Mouse (Mus musculus): ENCODE measurements around the gene Mybpc3. TPM values are rescaled to one million over a fixed set of nuclear protein-coding genes. Genes with fewer than 3 reads are reported as not detected.

The Mybpc3 gene
- total RNA-seq, 2 experiments from 2014 or later = 0.12 TPM

DNA sequence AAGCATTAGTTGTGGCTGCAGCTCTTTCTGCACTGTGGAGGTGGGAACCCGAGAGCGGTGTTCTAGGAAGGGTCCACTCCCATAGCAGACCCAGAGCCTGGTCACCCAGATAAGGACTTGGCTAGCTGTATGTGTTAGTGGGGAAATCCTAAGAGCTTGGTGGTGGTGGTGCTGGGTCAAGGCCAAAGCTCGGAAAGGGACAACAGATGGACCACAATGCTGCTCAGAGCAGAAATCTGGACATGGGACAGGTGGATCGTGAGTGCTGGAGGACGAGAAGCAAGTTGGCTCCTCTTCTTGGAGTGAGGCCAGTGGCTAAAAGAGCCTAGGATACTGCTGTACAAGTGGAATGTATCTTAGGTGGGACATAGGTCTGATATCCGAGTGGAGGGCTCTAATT, 1.6 kb downstream of the Mybpc3 start:
- DNase-seq (ENCODE audit: low spot score in 2 of 2) = no peak

DNA sequence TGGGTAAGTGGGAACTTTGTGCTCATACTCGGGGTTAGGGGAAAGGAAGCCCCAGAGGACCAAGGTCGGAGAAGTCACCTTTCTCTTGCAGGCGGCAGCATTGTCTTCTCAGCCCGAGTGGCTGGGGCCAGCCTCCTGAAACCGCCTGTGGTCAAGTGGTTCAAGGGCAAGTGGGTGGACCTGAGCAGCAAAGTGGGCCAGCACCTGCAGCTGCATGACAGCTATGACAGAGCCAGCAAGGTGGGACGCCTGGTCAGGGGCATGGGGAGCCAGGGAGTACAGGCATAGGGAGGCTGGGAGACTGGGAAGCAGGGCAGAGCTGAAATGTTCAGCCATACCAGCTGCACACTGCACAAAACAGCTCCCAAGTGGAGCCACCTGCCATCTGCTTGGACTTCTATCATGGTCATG, 2.3 kb downstream of the Mybpc3 start:
- no peak for DNase-seq (ENCODE audit: low spot score in 2 of 2)

DNA sequence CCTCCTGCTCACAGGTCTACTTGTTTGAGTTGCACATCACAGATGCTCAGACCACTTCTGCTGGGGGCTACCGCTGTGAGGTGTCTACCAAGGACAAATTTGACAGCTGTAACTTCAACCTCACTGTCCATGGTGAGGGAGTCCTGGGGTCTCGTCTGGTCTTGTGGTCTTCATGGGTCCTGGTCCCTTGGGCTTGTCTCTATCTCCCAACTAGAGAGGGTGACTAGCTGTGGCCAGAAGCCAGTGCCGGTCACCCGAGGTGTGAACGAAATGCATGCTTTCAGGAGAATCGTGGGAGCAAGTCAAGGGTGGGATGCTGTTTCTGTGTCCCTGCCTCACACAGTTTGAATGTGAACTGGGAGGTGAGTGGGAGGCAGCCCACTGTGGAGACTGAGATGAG, 3.1 kb downstream of the Mybpc3 start:
- DNase-seq (ENCODE audit: low spot score in 2 of 2) = no peak

DNA sequence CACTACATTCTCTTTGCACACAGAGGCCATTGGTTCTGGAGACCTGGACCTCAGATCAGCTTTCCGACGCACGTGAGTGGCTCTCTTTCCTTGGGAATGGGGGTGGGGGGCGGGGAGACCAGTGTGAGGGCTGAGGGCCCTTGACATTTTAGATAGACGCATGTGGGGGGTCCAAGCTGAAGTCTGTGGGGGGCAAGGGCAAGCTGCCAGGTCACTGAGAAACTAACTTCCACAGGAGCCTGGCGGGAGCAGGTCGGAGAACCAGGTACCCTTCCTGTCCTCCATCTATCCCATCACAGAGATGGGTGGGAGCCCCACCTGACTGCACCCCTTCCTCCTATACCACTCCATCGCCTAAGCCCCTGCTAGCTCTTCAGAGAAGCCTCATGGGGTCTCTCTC, 3.6 kb downstream of the Mybpc3 start:
- no peak for DNase-seq (ENCODE audit: low spot score in 2 of 2)

DNA sequence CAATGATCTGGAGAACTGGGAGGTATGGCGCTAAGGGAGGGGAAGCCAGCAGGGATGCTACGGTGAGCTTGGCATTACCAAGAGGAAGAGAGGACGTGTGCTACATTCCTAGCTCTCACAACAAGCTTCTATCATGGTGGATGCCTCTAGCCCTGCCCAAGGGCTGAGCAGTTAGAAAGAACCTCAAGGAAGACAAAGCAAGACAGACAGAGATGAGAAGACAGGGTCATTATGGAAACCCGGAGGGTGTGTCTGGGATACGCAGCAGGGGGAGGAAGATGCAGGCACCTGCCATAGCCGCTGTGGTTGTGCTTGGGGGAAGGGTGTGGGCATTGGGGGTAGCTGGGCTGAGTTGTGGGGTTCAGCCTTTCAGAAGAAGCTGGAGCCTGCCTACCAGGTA, 5.6 kb downstream of the Mybpc3 start:
- DNase-seq (ENCODE audit: low spot score in 2 of 2) = no peak

DNA sequence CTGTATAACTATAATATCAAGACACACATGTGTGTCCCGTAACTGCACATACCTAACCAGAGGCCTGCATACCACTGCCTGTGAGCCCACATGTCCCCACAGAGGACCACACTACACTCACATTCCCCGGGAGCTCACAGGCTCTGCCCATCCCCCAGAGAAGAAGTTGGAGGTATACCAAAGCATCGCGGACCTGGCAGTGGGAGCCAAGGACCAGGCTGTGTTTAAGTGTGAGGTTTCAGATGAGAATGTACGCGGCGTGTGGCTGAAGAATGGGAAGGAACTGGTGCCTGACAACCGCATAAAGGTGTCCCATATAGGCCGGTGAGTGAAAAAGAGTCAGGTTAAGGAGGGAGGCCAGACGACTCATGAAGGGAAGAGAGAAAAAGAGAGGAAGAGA, 7.2 kb downstream of the Mybpc3 start:
- no peak for DNase-seq (ENCODE audit: low spot score in 2 of 2)

DNA sequence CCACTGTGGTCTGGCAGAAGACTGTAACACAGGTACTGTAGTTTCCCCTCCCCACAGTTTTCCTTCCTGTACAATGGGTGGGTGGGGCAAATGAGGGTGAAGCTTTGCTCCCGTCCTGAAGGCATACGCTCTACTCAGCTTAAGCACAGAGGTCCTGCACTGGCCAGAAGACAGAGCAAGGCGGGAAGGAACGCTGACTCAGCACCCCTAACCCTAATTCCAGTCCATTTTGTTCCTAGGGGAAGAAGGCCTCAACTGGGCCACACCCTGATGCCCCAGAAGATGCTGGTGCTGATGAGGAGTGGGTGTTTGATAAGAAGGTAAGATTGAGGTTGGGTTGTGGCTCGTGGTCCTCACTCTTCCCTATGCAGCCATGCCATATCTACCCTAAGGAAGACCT, 10.8 kb downstream of the Mybpc3 start:
- no peak for DNase-seq (ENCODE audit: low spot score in 2 of 2)

DNA sequence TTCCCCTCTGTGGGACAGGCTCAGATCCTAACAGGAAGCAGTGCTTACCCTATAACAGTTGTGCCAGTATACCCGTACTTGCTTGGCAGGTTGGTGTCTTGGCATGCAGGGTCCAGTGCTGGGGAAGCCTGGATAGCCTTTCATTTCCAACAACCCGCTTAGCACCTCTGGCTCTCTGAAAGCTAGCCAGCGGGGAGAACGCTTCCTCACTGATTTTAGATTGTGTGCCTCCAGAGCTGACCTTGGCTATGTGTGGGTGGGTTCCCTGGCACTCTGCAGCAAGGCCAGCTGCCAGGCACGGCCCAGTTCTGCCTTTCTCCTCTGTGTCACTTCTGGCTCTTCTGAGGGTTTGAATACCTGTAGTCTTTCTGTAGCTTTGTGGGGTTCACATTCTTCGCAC, 12.2 kb downstream of the Mybpc3 start:
- DNase-seq (ENCODE audit: low spot score in 2 of 2) = no peak

DNA sequence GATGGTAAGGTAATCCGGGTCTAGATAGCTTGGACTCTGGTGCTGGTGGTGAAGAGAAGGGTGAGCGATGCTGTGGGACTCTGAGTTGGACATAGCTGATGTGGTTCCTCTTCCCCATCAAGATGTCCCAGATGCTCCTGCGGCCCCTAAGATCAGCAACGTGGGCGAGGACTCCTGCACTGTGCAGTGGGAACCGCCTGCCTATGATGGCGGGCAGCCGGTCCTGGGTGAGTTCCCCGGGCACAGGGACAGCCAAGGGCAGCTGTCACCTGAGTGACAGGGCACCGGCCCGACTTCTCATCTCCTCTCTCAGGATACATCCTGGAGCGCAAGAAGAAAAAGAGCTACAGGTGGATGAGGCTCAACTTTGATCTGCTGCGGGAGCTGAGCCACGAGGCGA, 13.3 kb downstream of the Mybpc3 start:
- no peak for DNase-seq (ENCODE audit: low spot score in 2 of 2)

DNA sequence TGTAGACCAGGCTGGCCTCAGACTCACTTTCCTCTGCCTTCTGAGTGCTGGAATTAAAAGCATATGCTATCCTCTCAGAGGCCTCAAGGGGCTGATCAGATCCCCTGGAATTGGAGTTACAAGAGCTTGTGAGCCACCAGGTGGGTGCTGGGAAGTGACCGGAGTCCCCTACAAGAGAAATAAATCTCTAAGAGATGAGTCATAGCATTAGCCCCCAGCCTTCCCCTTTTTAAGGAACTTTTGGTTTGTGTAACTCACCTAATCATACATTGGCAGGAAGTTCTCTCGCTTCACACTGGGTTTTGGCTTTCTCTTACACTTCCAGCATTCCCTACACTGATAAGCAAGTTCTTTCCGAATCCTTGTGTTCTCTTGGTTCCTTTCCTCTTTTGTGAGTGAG, 14.1 kb downstream of the Mybpc3 start:
- DNase-seq (ENCODE audit: low spot score in 2 of 2) = no peak

DNA sequence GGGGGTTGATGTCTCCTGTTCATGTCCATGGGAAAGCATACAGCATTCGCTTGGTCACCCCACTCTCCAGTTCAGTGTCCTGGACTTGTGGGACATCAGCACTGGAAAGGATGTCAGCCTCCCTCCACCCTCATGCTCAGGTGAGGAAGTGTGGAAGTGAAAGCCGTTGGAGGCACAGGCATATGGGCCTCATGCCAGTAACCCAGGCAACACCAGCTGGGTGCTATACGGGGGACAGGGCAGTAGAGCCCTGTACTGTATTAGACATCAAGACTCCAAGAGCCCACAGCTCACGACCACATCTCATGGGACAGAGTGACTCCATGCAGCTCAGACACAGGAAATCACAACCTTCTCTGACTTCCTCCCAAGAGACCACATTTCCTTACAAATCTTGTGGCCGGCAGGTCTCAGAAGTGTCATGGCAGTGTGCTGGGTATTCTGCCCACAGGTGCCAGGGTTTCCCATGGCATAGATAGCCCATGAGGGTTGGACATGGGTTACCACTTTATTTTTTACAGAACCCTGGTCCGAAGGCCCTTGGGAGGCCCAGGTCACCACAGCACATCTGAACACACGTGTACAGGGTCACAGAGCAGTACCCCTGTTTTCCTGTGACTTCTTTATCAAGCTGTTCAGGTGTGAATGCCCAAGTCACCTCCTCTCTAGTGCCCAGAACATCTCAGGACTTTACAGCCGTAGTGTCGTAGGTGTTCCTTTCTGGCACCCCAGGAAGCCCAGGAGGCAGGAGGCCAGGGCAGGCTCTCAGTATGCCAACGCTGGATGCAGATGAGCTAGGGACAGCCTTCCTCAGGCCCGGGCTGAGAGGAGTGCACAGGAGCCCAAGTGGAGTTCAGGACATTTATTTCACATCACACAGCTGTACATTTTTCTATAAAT, 18.8 kb downstream of the Mybpc3 start:
- no peak for DNase-seq (ENCODE audit: low spot score in 2 of 2)

DNA sequence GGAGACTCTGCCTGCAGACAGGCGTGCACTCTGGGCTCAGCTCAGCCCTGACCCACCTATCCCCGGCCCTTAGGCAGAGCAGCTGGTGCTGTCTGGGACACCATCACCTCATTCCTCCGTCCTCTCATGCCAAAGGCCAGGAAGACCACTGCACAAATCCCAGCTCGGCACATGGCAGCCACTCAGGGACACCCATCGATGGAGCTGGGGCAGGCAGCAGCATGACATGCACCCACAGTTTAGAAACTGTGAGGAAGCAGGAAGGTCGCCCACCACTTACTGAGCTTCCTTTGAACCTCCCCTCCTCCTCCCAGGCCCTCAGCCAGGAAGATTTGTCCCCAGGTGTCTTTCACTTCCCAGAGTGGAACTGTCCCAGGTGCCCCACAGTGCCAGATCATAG, 19.5 kb downstream of the Mybpc3 start:
- no peak for DNase-seq (ENCODE audit: low spot score in 2 of 2)

DNA sequence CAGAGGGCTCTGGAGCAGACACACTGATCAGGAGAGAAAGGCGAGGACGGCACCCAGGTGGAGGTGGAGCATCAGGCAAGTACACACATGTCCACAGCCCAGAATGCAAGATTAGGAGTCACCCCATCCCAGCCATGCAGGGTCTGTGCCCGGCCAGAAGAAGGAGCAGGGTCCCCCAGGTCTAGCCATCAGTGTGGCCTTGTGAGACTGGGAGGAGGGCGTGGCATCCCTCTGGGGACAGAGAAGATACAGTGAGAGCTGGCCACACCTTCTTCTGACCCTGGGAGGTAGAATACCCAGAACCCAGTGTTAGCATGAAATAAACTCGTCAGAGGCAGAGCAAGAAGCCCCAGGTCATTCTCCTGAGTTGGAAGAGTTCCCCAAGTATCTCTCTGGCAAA, 21.4 kb downstream of the Mybpc3 start:
- no peak for DNase-seq (ENCODE audit: low spot score in 2 of 2)

DNA sequence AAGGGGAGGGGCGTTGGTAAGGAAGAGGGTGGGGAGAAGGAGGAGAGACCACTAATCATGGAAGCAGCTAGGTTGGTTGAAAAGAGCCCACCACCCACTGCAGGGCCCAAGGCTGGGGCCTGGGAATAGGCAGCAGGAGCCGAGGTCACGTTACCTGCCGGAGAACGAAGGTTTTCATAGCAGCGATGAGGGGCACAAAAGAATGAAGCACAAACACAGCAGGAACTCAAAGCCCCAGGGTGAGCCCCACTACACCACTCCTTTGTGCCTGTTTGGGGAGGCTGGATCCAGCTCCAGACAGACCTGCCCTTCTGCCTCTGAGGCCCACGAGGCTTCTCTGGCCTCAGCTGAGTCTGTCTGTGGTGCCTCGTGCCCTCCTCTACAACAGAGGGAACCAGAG, 21.8 kb downstream of the Mybpc3 start:
- no peak for DNase-seq (ENCODE audit: low spot score in 2 of 2)

DNA sequence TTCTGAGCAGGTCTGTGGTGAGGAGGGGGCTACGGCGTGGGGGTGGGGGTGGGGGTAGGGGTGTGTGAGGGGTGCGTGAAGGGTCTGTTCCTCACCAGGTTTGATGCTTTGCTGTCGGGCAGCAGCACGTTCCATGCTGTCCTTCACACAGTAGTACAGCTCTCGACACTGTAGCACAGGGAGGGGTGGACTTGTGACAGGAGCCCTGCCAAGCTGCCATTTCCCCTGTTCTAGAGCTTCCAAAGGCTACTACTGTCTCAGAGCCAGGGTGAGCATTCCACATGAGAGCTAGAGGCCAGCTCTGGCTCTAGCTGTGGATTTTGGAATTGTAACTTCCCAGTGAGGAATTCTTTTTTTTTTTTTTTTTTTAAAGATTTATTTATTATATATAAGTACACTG, 25.0 kb downstream of the Mybpc3 start:
- DNase-seq (ENCODE audit: low spot score in 2 of 2) = no peak

DNA sequence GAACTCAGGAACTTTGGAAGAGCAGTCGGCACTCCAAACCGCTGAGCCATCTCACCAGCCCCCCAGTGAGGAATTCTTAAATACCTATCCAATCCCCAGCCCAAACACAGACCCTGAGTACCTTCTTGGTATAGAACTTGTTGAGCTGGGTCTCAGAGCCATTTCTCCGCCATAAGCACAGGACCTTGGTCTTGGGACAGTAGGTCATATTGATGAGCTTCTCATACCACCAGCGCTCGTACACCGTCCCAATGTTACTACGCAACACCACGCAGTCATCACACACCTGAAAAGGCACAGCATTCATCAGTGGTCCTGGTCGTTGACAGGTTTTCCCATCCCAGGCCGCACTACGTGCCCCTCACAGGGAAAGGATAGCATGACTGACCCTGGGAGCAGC, 25.5 kb downstream of the Mybpc3 start:
- no peak for DNase-seq (ENCODE audit: low spot score in 2 of 2)

DNA sequence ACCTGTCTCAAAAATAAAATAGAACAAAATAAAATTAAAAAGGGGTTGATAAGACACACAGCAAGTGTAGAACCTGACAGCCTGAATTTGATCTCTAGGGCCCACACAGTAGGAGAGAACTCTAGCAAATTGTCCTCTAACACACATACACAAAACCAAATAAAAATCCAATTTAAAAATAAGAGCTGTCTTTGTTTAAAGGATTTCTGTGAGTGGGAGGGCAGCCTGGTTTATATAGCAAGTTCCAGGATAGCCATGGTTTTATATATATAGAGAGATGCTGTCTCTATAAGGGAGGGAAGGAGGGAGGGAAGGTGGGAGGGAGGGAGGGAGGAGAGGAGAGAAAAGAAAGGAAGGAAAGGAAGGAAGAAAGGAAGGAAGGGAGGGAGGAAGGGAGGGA, 30.2 kb downstream of the Mybpc3 start:
- no peak for DNase-seq (ENCODE audit: low spot score in 2 of 2)

DNA sequence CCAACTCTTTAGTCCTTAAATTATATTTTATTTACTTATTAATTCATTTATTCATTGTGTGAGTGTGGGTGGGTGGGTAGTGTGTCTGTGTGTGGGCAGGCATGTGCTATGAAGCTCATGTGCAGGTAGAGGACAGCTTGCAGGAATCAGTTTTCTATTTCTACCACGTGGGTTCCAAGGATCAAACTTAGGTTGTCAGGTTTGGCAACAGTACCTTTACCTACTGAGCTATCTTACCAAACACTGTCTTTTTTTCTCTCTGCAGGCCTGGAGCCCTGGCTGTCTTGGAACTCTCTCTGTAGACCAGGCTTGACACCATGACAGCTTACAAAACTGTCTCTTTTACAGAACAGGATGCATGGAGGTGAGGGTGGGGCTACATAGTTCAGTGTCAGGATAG, 33.4 kb downstream of the Mybpc3 start:
- DNase-seq (ENCODE audit: low spot score in 2 of 2) = no peak

DNA sequence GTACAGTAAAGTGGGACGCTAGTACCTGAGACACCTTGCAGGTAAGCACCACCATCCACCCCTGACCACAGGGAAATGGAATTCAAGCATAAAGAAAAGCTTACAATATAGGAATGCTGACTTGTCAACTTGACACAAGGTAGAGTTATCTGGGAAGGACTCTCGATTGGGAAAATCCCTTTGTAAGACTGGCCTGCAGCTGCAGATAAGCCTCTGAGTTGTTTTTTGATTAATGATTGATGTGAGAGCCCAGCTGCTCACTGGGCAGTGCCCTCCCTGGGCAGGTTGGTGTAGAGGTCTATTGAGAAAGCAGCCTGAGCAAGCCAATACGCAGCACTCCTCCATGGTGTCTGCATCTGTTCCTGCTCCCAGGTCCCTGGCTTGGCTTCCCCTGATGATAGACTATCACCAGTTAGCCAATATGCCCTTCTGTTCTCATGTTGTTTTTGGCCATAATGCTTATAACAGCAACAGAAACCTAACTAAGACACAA, 35.0 kb downstream of the Mybpc3 start:
- no peak for DNase-seq (ENCODE audit: low spot score in 2 of 2)

DNA sequence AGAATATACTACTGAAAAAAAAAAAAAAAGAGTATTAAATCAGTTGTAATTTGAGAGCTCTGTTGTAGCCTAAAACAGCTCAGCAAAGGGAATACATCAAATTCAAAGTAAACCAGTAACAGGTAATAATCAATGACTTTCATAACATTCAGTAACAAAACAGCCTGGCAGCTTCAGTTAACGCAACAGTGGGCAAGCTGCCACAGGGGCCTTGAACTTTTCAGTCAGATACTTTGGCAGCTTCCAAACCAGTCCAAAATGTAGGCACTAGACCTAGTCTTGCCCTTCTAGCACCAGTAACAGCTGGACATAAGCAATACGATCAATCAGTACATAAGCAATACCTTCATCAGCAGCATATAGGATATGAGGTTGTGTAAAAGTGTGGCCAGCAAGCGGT, 36.1 kb downstream of the Mybpc3 start:
- DNase-seq (ENCODE audit: low spot score in 2 of 2) = no peak

DNA sequence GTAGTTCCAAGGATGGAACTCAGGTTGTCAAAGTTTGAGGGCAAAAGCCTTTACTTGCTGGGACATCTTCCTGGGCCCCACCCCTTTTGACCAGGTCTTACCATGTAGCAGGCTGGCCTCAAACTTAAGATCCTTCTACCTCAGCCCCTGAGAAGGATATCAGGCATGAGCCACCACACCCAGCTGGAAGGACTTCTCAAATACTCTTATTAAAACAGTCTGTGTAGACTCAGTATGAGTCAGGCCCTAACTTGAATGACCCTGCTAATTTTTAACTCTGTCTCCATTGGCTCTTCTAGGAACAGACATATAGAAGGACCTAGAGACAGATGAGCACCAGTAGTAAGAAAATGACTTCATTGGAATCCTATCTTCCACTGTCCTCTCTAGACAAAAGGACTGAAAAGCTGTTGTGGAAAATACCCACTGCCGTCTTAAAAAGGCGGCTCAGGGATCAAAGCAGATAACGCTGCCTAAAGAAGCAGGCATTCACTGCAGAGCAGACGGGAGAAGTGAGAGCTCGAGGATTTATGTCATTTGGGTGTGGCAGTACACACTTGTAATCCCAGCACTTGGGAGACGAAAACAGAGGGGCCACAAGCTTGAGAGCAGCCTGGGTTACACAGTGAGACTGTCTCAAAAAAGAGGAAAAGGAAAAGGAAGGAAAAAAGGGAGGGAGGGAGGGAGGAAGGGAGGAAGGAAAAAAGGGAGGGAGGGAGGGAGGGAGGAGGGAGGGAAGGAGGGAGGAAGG, 39.2 kb downstream of the Mybpc3 start:
- DNase-seq (ENCODE audit: low spot score in 2 of 2) = no peak

DNA sequence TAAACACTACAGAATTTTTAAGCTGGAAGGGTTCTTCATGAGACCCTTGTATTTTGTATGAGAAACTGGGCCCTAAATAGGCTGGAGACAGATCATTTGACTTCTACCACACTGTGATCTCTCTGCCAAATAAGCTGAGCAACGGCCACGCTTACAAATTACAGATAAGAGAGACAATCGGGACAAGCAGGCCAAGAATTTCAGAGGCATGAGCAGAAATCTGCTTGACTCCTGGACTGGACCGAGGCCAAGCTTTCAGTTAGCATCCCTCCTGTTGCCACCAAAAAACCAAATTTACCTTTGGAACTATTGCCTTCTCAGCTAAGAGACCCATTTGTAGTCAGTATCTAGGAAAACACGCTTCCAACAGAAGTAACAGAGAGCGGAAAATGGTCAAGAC, 42.6 kb downstream of the Mybpc3 start:
- no peak for DNase-seq (ENCODE audit: low spot score in 2 of 2)

DNA sequence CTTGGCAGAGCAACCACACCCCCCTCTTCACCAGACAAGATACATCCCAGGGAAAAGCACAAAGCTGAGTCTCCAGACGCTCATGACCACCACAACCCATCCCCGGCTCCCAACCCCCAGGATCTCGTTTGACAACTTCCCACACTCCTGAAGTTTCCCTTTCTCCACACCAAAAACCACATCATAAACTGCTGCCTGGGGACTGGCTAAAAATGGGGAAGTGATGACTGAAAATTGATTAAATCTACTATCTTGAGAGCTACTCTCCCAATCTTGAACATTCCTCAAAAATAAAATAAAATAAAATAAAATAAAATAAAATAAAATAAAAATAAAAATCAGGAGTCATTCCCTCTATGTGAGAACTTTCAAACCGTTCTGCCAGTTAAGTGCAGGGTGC, 45.0 kb downstream of the Mybpc3 start:
- DNase-seq (ENCODE audit: low spot score in 2 of 2) = no peak

All from left cerebral cortex, adult 18-20 months (tissue).